Mouse (Mus musculus): ENCODE measurements around the gene Ly6g5c. TPM values are rescaled to one million over a fixed set of nuclear protein-coding genes. Genes with fewer than 3 reads are reported as not detected.

The Ly6g5c gene
- polyA plus RNA-seq, 1 experiment from 2014 or later: not detected

- WGBS: 4% methylated on average over 62 of the region's 67 CpGs
- H3K4me2 ChIP-seq (replicated peaks): peak within 1 kb of the TSS; percentile 56
- peak; percentile 98 for ATAC-seq (ENCODE audit: low FRiP score)
These were observed 19.0 kb upstream of the Ly6g5c start, which contains the start of gene Abhd16a for GRCm38 (mm10) chr17:35088825-35089644. Abhd16a (plus strand) TSS chr17:35089263.

GRCm38 (mm10) chr17:35090166-35090932 is 17.7 kb upstream of the Ly6g5c start:
- Histone ChIP-seq H3K4me2 (replicated peaks) (peak overlapping the region; percentile 56), H3K4me1 (replicated peaks; ENCODE audit: control insufficient read depth, insufficient read depth, low read length) (peaks cover 10% of the 10 kb centered on the region), H3K9me3 (ENCODE audit: control insufficient read depth, low read length) (no peaks in the 10 kb centered on the region), H3K9ac (peak overlapping the region; percentile 78), H3K4me3 (replicated peaks; ENCODE audit: low read length) (peak overlapping the region; percentile 47), H3K27me3 (ENCODE audit: control insufficient read depth, insufficient read depth, low read length) (no peaks in the 10 kb centered on the region), H3K27ac (peak overlapping the region; percentile 38), H3K36me3 (replicated peaks; ENCODE audit: control insufficient read depth, insufficient read depth) (peaks cover 40% of the 10 kb centered on the region)
- 59% methylated on average over 8 of the region's 8 CpGs for WGBS
- ATAC-seq (ENCODE audit: low FRiP score) (no peak), DNase-seq (ENCODE audit: low spot score) (no peak)

More at GRCm38 (mm10) chr17:35088825-35089644, 19.0 kb upstream of the Ly6g5c start, which contains the start of gene Abhd16a:
- Histone ChIP-seq H3K9ac (peak within 1 kb of the TSS; percentile 78), H3K9me3 (ENCODE audit: control insufficient read depth, low read length) (no peaks in the 10 kb centered on the region), H3K4me1 (replicated peaks; ENCODE audit: control insufficient read depth, insufficient read depth, low read length) (peaks cover 10% of the 10 kb centered on the region), H3K4me3 (replicated peaks; ENCODE audit: low read length) (peak within 1 kb of the TSS; percentile 47), H3K36me3 (replicated peaks; ENCODE audit: control insufficient read depth, insufficient read depth) (peaks cover 27% of the 10 kb centered on the region), H3K27ac (peak within 1 kb of the TSS; percentile 94), H3K27me3 (ENCODE audit: control insufficient read depth, insufficient read depth, low read length) (no peaks in the 10 kb centered on the region)
- peak; percentile 93 for DNase-seq (ENCODE audit: low spot score)

GRCm38 (mm10) chr17:35092403-35093198 is 15.5 kb upstream of the Ly6g5c start:
- Histone ChIP-seq H3K9ac (no peak overlapping the region), H3K27ac (no peak overlapping the region), H3K4me2 (replicated peaks) (no peak overlapping the region), H3K4me1 (replicated peaks; ENCODE audit: control insufficient read depth, insufficient read depth, low read length) (peaks cover 10% of the 10 kb centered on the region), H3K27me3 (ENCODE audit: control insufficient read depth, insufficient read depth, low read length) (no peaks in the 10 kb centered on the region), H3K9me3 (ENCODE audit: control insufficient read depth, low read length) (no peaks in the 10 kb centered on the region), H3K4me3 (replicated peaks; ENCODE audit: low read length) (no peak overlapping the region), H3K36me3 (replicated peaks; ENCODE audit: control insufficient read depth, insufficient read depth) (peaks cover 62% of the 10 kb centered on the region)
- DNase-seq (ENCODE audit: low spot score) (no peak), ATAC-seq (ENCODE audit: low FRiP score) (no peak)
- WGBS: 89% methylated on average over 14 of the region's 14 CpGs

GRCm38 (mm10) chr17:35094475-35095365 is 13.4 kb upstream of the Ly6g5c start:
- H3K4me3 ChIP-seq (replicated peaks; ENCODE audit: low read length): no peak overlapping the region

GRCm38 (mm10) chr17:35096597-35096996 is 11.5 kb upstream of the Ly6g5c start:
- no peak overlapping the region for H3K4me2 ChIP-seq (replicated peaks)
- ATAC-seq (ENCODE audit: low FRiP score) (no peak), DNase-seq (ENCODE audit: low spot score) (no peak)
- no peaks in the 10 kb centered on the region for H3K4me1 ChIP-seq (replicated peaks; ENCODE audit: control insufficient read depth, insufficient read depth, low read length)
- WGBS: 83% methylated on average over 12 of the region's 12 CpGs
- H3K4me3 ChIP-seq (replicated peaks; ENCODE audit: low read length): no peak overlapping the region
- no peak overlapping the region for H3K9ac ChIP-seq
- peaks cover 97% of the 10 kb centered on the region for H3K36me3 ChIP-seq (replicated peaks; ENCODE audit: control insufficient read depth, insufficient read depth)
- H3K27ac ChIP-seq: no peak overlapping the region
- no peaks in the 10 kb centered on the region for H3K9me3 ChIP-seq (ENCODE audit: control insufficient read depth, low read length)
- no peaks in the 10 kb centered on the region for H3K27me3 ChIP-seq (ENCODE audit: control insufficient read depth, insufficient read depth, low read length)

More at GRCm38 (mm10) chr17:35094475-35095365, 13.4 kb upstream of the Ly6g5c start:
- Histone ChIP-seq H3K4me1 (replicated peaks; ENCODE audit: control insufficient read depth, insufficient read depth, low read length) (peaks cover 9% of the 10 kb centered on the region), H3K36me3 (replicated peaks; ENCODE audit: control insufficient read depth, insufficient read depth) (peaks cover 83% of the 10 kb centered on the region), H3K4me2 (replicated peaks) (no peak overlapping the region), H3K27me3 (ENCODE audit: control insufficient read depth, insufficient read depth, low read length) (no peaks in the 10 kb centered on the region), H3K27ac (no peak overlapping the region), H3K9ac (no peak overlapping the region), H3K9me3 (ENCODE audit: control insufficient read depth, low read length) (no peaks in the 10 kb centered on the region)
- DNase-seq (ENCODE audit: low spot score) (no peak), ATAC-seq (ENCODE audit: low FRiP score) (no peak)
- 94% methylated on average over 15 of the region's 15 CpGs for WGBS

GRCm38 (mm10) chr17:35097164-35097655 is 10.9 kb upstream of the Ly6g5c start:
- 76% methylated on average over 12 of the region's 12 CpGs for WGBS
- H3K4me2 ChIP-seq (replicated peaks): no peak overlapping the region

GRCm38 (mm10) chr17:35100196-35100765 is 7.8 kb upstream of the Ly6g5c start:
- WGBS: 80% methylated on average over 10 of the region's 10 CpGs
- DNase-seq (ENCODE audit: low spot score): no peak
- Histone ChIP-seq H3K9ac (no peak overlapping the region), H3K27me3 (ENCODE audit: control insufficient read depth, insufficient read depth, low read length) (no peaks in the 10 kb centered on the region), H3K4me3 (replicated peaks; ENCODE audit: low read length) (no peak overlapping the region), H3K27ac (no peak overlapping the region), H3K9me3 (ENCODE audit: control insufficient read depth, low read length) (no peaks in the 10 kb centered on the region), H3K4me1 (replicated peaks; ENCODE audit: control insufficient read depth, insufficient read depth, low read length) (no peaks in the 10 kb centered on the region), H3K36me3 (replicated peaks; ENCODE audit: control insufficient read depth, insufficient read depth) (peaks cover 95% of the 10 kb centered on the region), H3K4me2 (replicated peaks) (no peak overlapping the region)
- no peak for ATAC-seq (ENCODE audit: low FRiP score)

More at GRCm38 (mm10) chr17:35097164-35097655, 10.9 kb upstream of the Ly6g5c start:
- no peaks in the 10 kb centered on the region for H3K27me3 ChIP-seq (ENCODE audit: control insufficient read depth, insufficient read depth, low read length)
- ATAC-seq (ENCODE audit: low FRiP score) (no peak), DNase-seq (ENCODE audit: low spot score) (no peak)
- no peaks in the 10 kb centered on the region for H3K4me1 ChIP-seq (replicated peaks; ENCODE audit: control insufficient read depth, insufficient read depth, low read length)
- H3K9me3 ChIP-seq (ENCODE audit: control insufficient read depth, low read length): no peaks in the 10 kb centered on the region
- H3K4me3 ChIP-seq (replicated peaks; ENCODE audit: low read length): no peak overlapping the region
- no peak overlapping the region for H3K27ac ChIP-seq
- no peak overlapping the region for H3K9ac ChIP-seq
- peaks cover 99% of the 10 kb centered on the region for H3K36me3 ChIP-seq (replicated peaks; ENCODE audit: control insufficient read depth, insufficient read depth)

GRCm38 (mm10) chr17:35101161-35101560 is 6.9 kb upstream of the Ly6g5c start:
- Histone ChIP-seq H3K9me3 (ENCODE audit: control insufficient read depth, low read length) (no peaks in the 10 kb centered on the region), H3K27me3 (ENCODE audit: control insufficient read depth, insufficient read depth, low read length) (no peaks in the 10 kb centered on the region), H3K4me3 (replicated peaks; ENCODE audit: low read length) (no peak overlapping the region), H3K27ac (no peak overlapping the region), H3K9ac (no peak overlapping the region), H3K36me3 (replicated peaks; ENCODE audit: control insufficient read depth, insufficient read depth) (peaks cover 87% of the 10 kb centered on the region), H3K4me2 (replicated peaks) (no peak overlapping the region), H3K4me1 (replicated peaks; ENCODE audit: control insufficient read depth, insufficient read depth, low read length) (no peaks in the 10 kb centered on the region)
- DNase-seq (ENCODE audit: low spot score): no peak
- ATAC-seq (ENCODE audit: low FRiP score): no peak
- 86% methylated on average over 11 of the region's 11 CpGs for WGBS
